Mouse (Mus musculus) granulocyte monocyte progenitor cell, adult 5-6 weeks (primary cell): ENCODE results near the gene Tbc1d24. TPM values are rescaled to one million over a fixed set of nuclear protein-coding genes. Genes with fewer than 3 reads are reported as not detected.

Experiments used
- total RNA-seq, 2 experiments: library from RNA; stranded (forward) in 1 of 2; stranded (reverse) in 1 of 2; fragments of 200-712, 200-1000 nt in 1 of 2; fragments of >200 nt in 1 of 2; fragmentation: Nextera tagmentation in 1 of 2; gene quantifications; 2 replicates each; pipeline ENCODE4 v1.2.3; 2014 to 2017

The Tbc1d24 gene
- total RNA-seq, 2 experiments from 2014 or later: 4.8 to 12.4 TPM

Other genes starting within 250 kb of the Tbc1d24 start
- not detected in 2 replicates for gene Prss30, start 225.0 kb downstream of the Tbc1d24 start, total RNA-seq (2014; fragmentation: Nextera tagmentation)
- gene Prss30, start 225.0 kb downstream of the Tbc1d24 start, total RNA-seq (2017): not detected in 2 replicates
- gene Prss22, start 207.5 kb downstream of the Tbc1d24 start, total RNA-seq (2014; fragmentation: Nextera tagmentation): not detected in 2 replicates
- gene Prss22, start 207.5 kb downstream of the Tbc1d24 start, total RNA-seq (2017): not detected in 2 replicates
- gene Prss27, start 167.4 kb downstream of the Tbc1d24 start, total RNA-seq (2014; fragmentation: Nextera tagmentation): not detected in 2 replicates
- gene Prss27, start 167.4 kb downstream of the Tbc1d24 start, total RNA-seq (2017): not detected in 2 replicates
- 13.5 and 19.1 TPM in 2 replicates for gene Kctd5, start 132.1 kb downstream of the Tbc1d24 start, total RNA-seq (2014; fragmentation: Nextera tagmentation)
- 19.7 and 20.1 TPM in 2 replicates for gene Kctd5, start 132.1 kb downstream of the Tbc1d24 start, total RNA-seq (2017)
- 32.4 and 33.0 TPM in 2 replicates for gene Pdpk1, start 54.6 kb downstream of the Tbc1d24 start, total RNA-seq (2014; fragmentation: Nextera tagmentation)
- 34.7 and 39.4 TPM in 2 replicates for gene Pdpk1, start 54.6 kb downstream of the Tbc1d24 start, total RNA-seq (2017)
- gene Amdhd2, start 41.8 kb downstream of the Tbc1d24 start, total RNA-seq (2014; fragmentation: Nextera tagmentation): 60.4 and 63.2 TPM in 2 replicates
- 54.4 and 66.4 TPM in 2 replicates for gene Amdhd2, start 41.8 kb downstream of the Tbc1d24 start, total RNA-seq (2017)
- gene Atp6v0c, start 35.9 kb downstream of the Tbc1d24 start, total RNA-seq (2014; fragmentation: Nextera tagmentation): 422 and 477 TPM in 2 replicates
- gene Atp6v0c, start 35.9 kb downstream of the Tbc1d24 start, total RNA-seq (2017): 134 and 143 TPM in 2 replicates
- 0.11 TPM in 1 of 2 replicates, not detected in the other for gene Ntn3, start 4.0 kb upstream of the Tbc1d24 start, total RNA-seq (2014; fragmentation: Nextera tagmentation)
- 0.04 TPM in 1 of 2 replicates, not detected in the other for gene Ntn3, start 4.0 kb upstream of the Tbc1d24 start, total RNA-seq (2017)
- 11.3 and 13.8 TPM in 2 replicates for gene Tedc2, start 15.3 kb upstream of the Tbc1d24 start, total RNA-seq (2014; fragmentation: Nextera tagmentation)
- gene Tedc2, start 15.3 kb upstream of the Tbc1d24 start, total RNA-seq (2017): 17.0 and 19.5 TPM in 2 replicates
- 6.1 and 18.3 TPM in 2 replicates for gene Ccnf, start 45.9 kb upstream of the Tbc1d24 start, total RNA-seq (2014; fragmentation: Nextera tagmentation)
- 22.7 and 24.1 TPM in 2 replicates for gene Ccnf, start 45.9 kb upstream of the Tbc1d24 start, total RNA-seq (2017)
- not detected in 2 replicates for gene Abca17, start 145.5 kb upstream of the Tbc1d24 start, total RNA-seq (2014; fragmentation: Nextera tagmentation)
- gene Abca17, start 145.5 kb upstream of the Tbc1d24 start, total RNA-seq (2017): not detected in 2 replicates
- gene Abca3, start 146.4 kb upstream of the Tbc1d24 start, total RNA-seq (2014; fragmentation: Nextera tagmentation): 21.8 and 26.5 TPM in 2 replicates
- 9.4 and 10.0 TPM in 2 replicates for gene Abca3, start 146.4 kb upstream of the Tbc1d24 start, total RNA-seq (2017)
- gene Rnps1, start 209.0 kb upstream of the Tbc1d24 start, total RNA-seq (2014; fragmentation: Nextera tagmentation): 243 and 246 TPM in 2 replicates
- gene Rnps1, start 209.0 kb upstream of the Tbc1d24 start, total RNA-seq (2017): 179 and 181 TPM in 2 replicates
- 59.1 and 62.1 TPM in 2 replicates for gene Eci1, start 221.1 kb upstream of the Tbc1d24 start, total RNA-seq (2014; fragmentation: Nextera tagmentation)
- gene Eci1, start 221.1 kb upstream of the Tbc1d24 start, total RNA-seq (2017): 36.6 and 39.9 TPM in 2 replicates
- gene Dnase1l2, start 237.5 kb upstream of the Tbc1d24 start, total RNA-seq (2014; fragmentation: Nextera tagmentation): 2.3 and 2.8 TPM in 2 replicates
- gene Dnase1l2, start 237.5 kb upstream of the Tbc1d24 start, total RNA-seq (2017): 0.72 and 1.3 TPM in 2 replicates